Mouse (Mus musculus): Measurements from ENCODE around the gene Cnih3.

Gene Cnih3

GRCm38 (mm10) chr1:181456911-181457310 lies 104.5 kb downstream of the Cnih3 start:
- DNase-seq (ENCODE audit: low spot score): no peak

GRCm38 (mm10) chr1:181459431-181460105 lies 107.1 kb downstream of the Cnih3 start:
- DNase-seq (ENCODE audit: low spot score): no peak

GRCm38 (mm10) chr1:181460283-181460682 lies 107.9 kb downstream of the Cnih3 start:
- DNase-seq (ENCODE audit: low spot score): no peak

- DNase-seq (ENCODE audit: low spot score): no peak
Observed at GRCm38 (mm10) chr1:181461484-181461883, 109.1 kb downstream of the Cnih3 start.

- DNase-seq (ENCODE audit: low spot score): no peak
Observed at GRCm38 (mm10) chr1:181462051-181462905, 109.8 kb downstream of the Cnih3 start.

GRCm38 (mm10) chr1:181462906-181463179 lies 110.4 kb downstream of the Cnih3 start:
- no peak for DNase-seq (ENCODE audit: low spot score)

- DNase-seq (ENCODE audit: low spot score): no peak
Observed at GRCm38 (mm10) chr1:181465027-181465426, 112.6 kb downstream of the Cnih3 start.

- no peak for DNase-seq (ENCODE audit: low spot score)
Observed at GRCm38 (mm10) chr1:181466040-181466439, 113.6 kb downstream of the Cnih3 start.

- DNase-seq (ENCODE audit: low spot score): no peak
Observed at GRCm38 (mm10) chr1:181466601-181467320, 114.3 kb downstream of the Cnih3 start.

GRCm38 (mm10) chr1:181467321-181467670 lies 114.9 kb downstream of the Cnih3 start:
- no peak for DNase-seq (ENCODE audit: low spot score)

GRCm38 (mm10) chr1:181469415-181469814 lies 117.0 kb downstream of the Cnih3 start:
- DNase-seq (ENCODE audit: low spot score): no peak

GRCm38 (mm10) chr1:181476141-181476540 lies 123.7 kb downstream of the Cnih3 start:
- no peak for DNase-seq (ENCODE audit: low spot score)

GRCm38 (mm10) chr1:181476557-181476956 lies 124.1 kb downstream of the Cnih3 start:
- DNase-seq (ENCODE audit: low spot score): no peak

- DNase-seq (ENCODE audit: low spot score): no peak
Observed at GRCm38 (mm10) chr1:181484696-181485095, 132.3 kb downstream of the Cnih3 start.

GRCm38 (mm10) chr1:181503471-181503870 lies 151.0 kb downstream of the Cnih3 start:
- no peak for DNase-seq (ENCODE audit: low spot score)

GRCm38 (mm10) chr1:181505367-181505766 lies 152.9 kb downstream of the Cnih3 start:
- no peak for DNase-seq (ENCODE audit: low spot score)

Measured in left cerebral cortex, adult 11 months (tissue).